Mouse (Mus musculus): Measurements from ENCODE around the gene Hsf5. TPM values are rescaled to one million over a fixed set of nuclear protein-coding genes. Genes with fewer than 3 reads are reported as not detected.

Gene Hsf5
- total RNA-seq, 2 experiments from 2014 or later, result 0.19 TPM; not detected in 1

Other genes starting within 250 kb of the Hsf5 start
- gene Rad51c, start 212.2 kb upstream of the Hsf5 start, total RNA-seq (2014; fragmentation: Nextera tagmentation), result 1.3 and 1.9 TPM in 2 replicates
- gene Rad51c, start 212.2 kb upstream of the Hsf5 start, total RNA-seq (2017), result 0.72 and 12.6 TPM in 2 replicates
- 0.45 TPM in 1 of 2 replicates, not detected in the other for gene Tex14, start 212.1 kb upstream of the Hsf5 start, total RNA-seq (2014; fragmentation: Nextera tagmentation)
- gene Tex14, start 212.1 kb upstream of the Hsf5 start, total RNA-seq (2017), result not detected in 2 replicates
- gene Gm11492, start 50.5 kb upstream of the Hsf5 start, total RNA-seq (2014; fragmentation: Nextera tagmentation), result not detected in 2 replicates
- not detected in 2 replicates for gene Gm11492, start 50.5 kb upstream of the Hsf5 start, total RNA-seq (2017)
- gene Sept4, start 48.3 kb upstream of the Hsf5 start, total RNA-seq (2014; fragmentation: Nextera tagmentation), result 24.5 and 34.8 TPM in 2 replicates
- gene Sept4, start 48.3 kb upstream of the Hsf5 start, total RNA-seq (2017), result 15.0 and 21.6 TPM in 2 replicates
- 18.7 and 31.1 TPM in 2 replicates for gene Mtmr4, start 25.0 kb upstream of the Hsf5 start, total RNA-seq (2014; fragmentation: Nextera tagmentation)
- 19.9 and 21.8 TPM in 2 replicates for gene Mtmr4, start 25.0 kb upstream of the Hsf5 start, total RNA-seq (2017)
- 4.2 and 7.0 TPM in 2 replicates for gene Rnf43, start 45.6 kb downstream of the Hsf5 start, total RNA-seq (2014; fragmentation: Nextera tagmentation)
- gene Rnf43, start 45.6 kb downstream of the Hsf5 start, total RNA-seq (2017), result 1.4 and 3.1 TPM in 2 replicates
- 146 and 192 TPM in 2 replicates for gene Supt4a, start 120.4 kb downstream of the Hsf5 start, total RNA-seq (2014; fragmentation: Nextera tagmentation)
- gene Supt4a, start 120.4 kb downstream of the Hsf5 start, total RNA-seq (2017), result 55.2 and 75.2 TPM in 2 replicates
- gene Tspoap1, start 143.4 kb downstream of the Hsf5 start, total RNA-seq (2014; fragmentation: Nextera tagmentation), result 5.5 and 20.3 TPM in 2 replicates
- gene Tspoap1, start 143.4 kb downstream of the Hsf5 start, total RNA-seq (2017), result 3.5 and 5.4 TPM in 2 replicates
- gene Mpo, start 176.4 kb downstream of the Hsf5 start, total RNA-seq (2014; fragmentation: Nextera tagmentation), result 7.9 TPM in 1 of 2 replicates, not detected in the other
- gene Mpo, start 176.4 kb downstream of the Hsf5 start, total RNA-seq (2017), result 7.6 and 31.9 TPM in 2 replicates
- not detected in 2 replicates for gene Lpo, start 211.1 kb downstream of the Hsf5 start, total RNA-seq (2014; fragmentation: Nextera tagmentation)
- not detected in 2 replicates for gene Lpo, start 211.1 kb downstream of the Hsf5 start, total RNA-seq (2017)
- 4.3 and 6.8 TPM in 2 replicates for gene Mks1, start 236.1 kb downstream of the Hsf5 start, total RNA-seq (2014; fragmentation: Nextera tagmentation)
- 2.4 and 8.4 TPM in 2 replicates for gene Mks1, start 236.1 kb downstream of the Hsf5 start, total RNA-seq (2017)